Mouse (Mus musculus) myocyte (in vitro differentiated cells): ENCODE results near the gene Nbdy. TPM values are rescaled to one million over a fixed set of nuclear protein-coding genes. Genes with fewer than 3 reads are reported as not detected.

Source experiments
- H3K27me3 ChIP-seq: one replicate; pipeline ENCODE4 v1.6.1; 2011; ENCODE audit not compliant: control insufficient read depth, insufficient read depth, insufficient read length
- H3K36me3 ChIP-seq: one replicate; pipeline ENCODE4 v1.6.1; 2011; ENCODE audit not compliant: control insufficient read depth, insufficient read depth
- H3K4me2 ChIP-seq: one replicate; pipeline ENCODE4 v1.6.1; 2011; ENCODE audit warnings: low read depth, control low read depth
- H3K4me3 ChIP-seq: one replicate; pipeline ENCODE4 v1.5.1; 2011; ENCODE audit warnings: mild to moderate bottlenecking, control low read depth, moderate library complexity
- H3K79me2 ChIP-seq: one replicate; pipeline ENCODE4 v1.6.1; 2011; ENCODE audit not compliant: control insufficient read depth, insufficient read depth
- H3ac ChIP-seq: one replicate; pipeline ENCODE4 v1.6.1; 2011; ENCODE audit not compliant: control insufficient read depth, insufficient read length
- CEBPB ChIP-seq: IDR thresholded peaks from 2 replicates; pipeline ENCODE4 v1.6.1; 2011; ENCODE audit warnings: mild to moderate bottlenecking, moderate library complexity; ENCODE audit not compliant: poor library complexity, insufficient read depth, severe bottlenecking
- E2F4 ChIP-seq: IDR thresholded peaks from one replicate; pipeline ENCODE4 v1.6.1; 2011; ENCODE audit warnings: mild to moderate bottlenecking, control low read depth, moderate library complexity; ENCODE audit not compliant: insufficient read depth
- MAX ChIP-seq: IDR thresholded peaks from one replicate; pipeline ENCODE4 v1.6.1; 2011; ENCODE audit warnings: low read depth, mild to moderate bottlenecking, control low read depth
- MYOD1 ChIP-seq, 3 experiments: IDR thresholded peaks; one replicate each; pipeline ENCODE4 v1.6.1; 2011; ENCODE audit warnings: control low read depth in 2 of 3, low read depth in 2 of 3, mild to moderate bottlenecking in 2 of 3, moderate library complexity in 1 of 3; ENCODE audit not compliant: insufficient read length in 2 of 3, control insufficient read depth in 1 of 3
- MYOG ChIP-seq, 3 experiments: IDR thresholded peaks; one replicate each; pipeline ENCODE4 v1.6.1; 2011; ENCODE audit warnings: control low read depth in 2 of 3, low read depth in 2 of 3, mild to moderate bottlenecking in 2 of 3; ENCODE audit not compliant: insufficient read length in 2 of 3, control insufficient read depth in 1 of 3, insufficient read depth in 1 of 3
- POLR2A ChIP-seq: IDR thresholded peaks from one replicate; pipeline ENCODE4 v1.6.1; 2011; ENCODE audit warnings: low read depth, mild to moderate bottlenecking, control low read depth, moderate library complexity; ENCODE audit not compliant: insufficient read length
- POLR2AphosphoS2 ChIP-seq: IDR thresholded peaks from one replicate; pipeline ENCODE4 v1.6.1; 2011; ENCODE audit warnings: low read depth, control low read depth; ENCODE audit not compliant: insufficient read length
- REST ChIP-seq: IDR thresholded peaks from one replicate; pipeline ENCODE4 v1.6.1; 2011; ENCODE audit warnings: mild to moderate bottlenecking, control low read depth, moderate library complexity; ENCODE audit not compliant: insufficient read depth, insufficient read length
- SRF ChIP-seq: IDR thresholded peaks from one replicate; pipeline ENCODE4 v1.6.1; 2011; ENCODE audit warnings: low read depth; ENCODE audit not compliant: control insufficient read depth, insufficient read length
- TCF12 ChIP-seq: IDR thresholded peaks from one replicate; pipeline ENCODE4 v1.6.1; 2011; ENCODE audit warnings: mild to moderate bottlenecking, control low read depth; ENCODE audit not compliant: poor library complexity, insufficient read depth, severe bottlenecking
- TCF3 ChIP-seq: IDR thresholded peaks from one replicate; pipeline ENCODE4 v1.6.1; 2011; ENCODE audit warnings: low read depth, control low read depth; ENCODE audit not compliant: insufficient read length
- USF1 ChIP-seq: IDR thresholded peaks from one replicate; pipeline ENCODE4 v1.6.1; 2011; ENCODE audit warnings: low read depth, mild to moderate bottlenecking, control low read depth, moderate library complexity
- polyA plus RNA-seq: library from polyadenylated mRNA; unstranded; fragments of >200 nt; fragmentation: generic; extraction: Trizol; gene quantifications from one replicate; pipeline ENCODE4 v1.2.1, GENCODE M21; 2012; ENCODE audit warnings: missing spikeins

Nbdy gene
- polyA plus RNA-seq, 1 experiment, result 51.1 TPM

DNA sequence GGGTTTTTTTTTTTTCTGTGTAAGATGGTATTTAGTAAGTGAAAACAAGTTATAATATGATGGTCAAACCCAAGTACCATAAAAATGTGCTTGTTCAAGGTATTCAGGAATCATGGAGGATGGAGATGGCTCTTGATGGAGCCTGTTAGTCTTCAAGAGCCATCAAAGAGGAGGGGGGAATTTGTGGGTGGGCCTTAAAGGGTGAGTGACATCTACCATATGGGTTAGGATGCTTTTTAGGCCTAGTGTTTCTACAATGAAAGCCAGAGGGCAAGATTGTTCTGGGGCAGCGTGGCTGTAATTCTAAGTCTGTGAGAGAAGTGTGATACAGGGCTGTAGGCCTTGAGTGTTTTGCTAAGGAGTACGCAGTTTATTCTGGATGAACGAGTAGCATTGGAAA, 1.0 kb downstream of the Nbdy start:
- Histone ChIP-seq H3ac (no peak overlapping the region), H3K79me2 (peaks cover 20% of the 10 kb centered on the region), H3K27me3 (no peaks in the 10 kb centered on the region), H3K4me3 (peak overlapping the region; percentile 52), H3K4me2 (peak overlapping the region; percentile 68), H3K36me3 (peaks cover 7% of the 10 kb centered on the region)
- TF ChIP-seq TCF3 (no peak), TCF12 (no peak), MYOG (IDR thresholded peaks at IDR 0.05; ENCODE audit: control insufficient read depth in 1 of 3, insufficient read depth in 1 of 3, insufficient read length in 2 of 3, low read depth in 2 of 3) (no peak), MYOD1 (IDR thresholded peaks at IDR 0.05; ENCODE audit: control insufficient read depth in 1 of 3, insufficient read length in 2 of 3, low read depth in 2 of 3) (no peak), CEBPB (no peak), REST (no peak), USF1 (no peak), POLR2A (no peak), E2F4 (no peak), SRF (no peak), POLR2AphosphoS2 (no peak), MAX (no peak)

DNA sequence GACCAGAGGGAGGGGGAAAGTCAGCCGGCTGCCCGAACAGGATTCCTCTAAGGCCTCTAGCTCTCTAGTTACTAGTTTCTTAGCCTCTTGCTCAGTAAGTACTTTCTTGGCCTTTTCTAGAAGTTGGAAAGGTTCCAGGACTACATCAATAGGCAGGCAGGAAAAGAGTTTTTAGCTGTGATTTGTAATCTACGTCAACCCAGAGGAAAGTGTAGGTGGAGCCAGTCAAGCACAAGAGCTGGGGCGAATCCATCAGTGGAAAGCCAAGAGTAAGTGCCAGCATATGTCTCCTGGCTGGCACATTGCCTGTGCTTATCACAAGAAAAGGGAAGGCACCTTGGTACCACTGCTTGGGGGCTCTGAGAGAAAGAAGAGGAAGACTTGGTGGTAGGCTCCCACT, 12.3 kb downstream of the Nbdy start:
- no peaks in the 10 kb centered on the region for H3K27me3 ChIP-seq
- H3K36me3 ChIP-seq, result no peaks in the 10 kb centered on the region
- no peak overlapping the region for H3K4me3 ChIP-seq
- H3K79me2 ChIP-seq, result no peaks in the 10 kb centered on the region
- no peak overlapping the region for H3K4me2 ChIP-seq
- no peak for TF ChIP-seq MYOG (IDR thresholded peaks at IDR 0.05; ENCODE audit: control insufficient read depth in 1 of 3, insufficient read depth in 1 of 3, insufficient read length in 2 of 3, low read depth in 2 of 3)
- no peak for TF ChIP-seq TCF3
- no peak for TF ChIP-seq REST
- TF ChIP-seq CEBPB, result no peak
- no peak for TF ChIP-seq TCF12
- no peak for TF ChIP-seq SRF
- TF ChIP-seq MAX, result no peak
- TF ChIP-seq USF1, result no peak
- TF ChIP-seq POLR2A, result no peak
- H3ac ChIP-seq, result no peak overlapping the region

DNA sequence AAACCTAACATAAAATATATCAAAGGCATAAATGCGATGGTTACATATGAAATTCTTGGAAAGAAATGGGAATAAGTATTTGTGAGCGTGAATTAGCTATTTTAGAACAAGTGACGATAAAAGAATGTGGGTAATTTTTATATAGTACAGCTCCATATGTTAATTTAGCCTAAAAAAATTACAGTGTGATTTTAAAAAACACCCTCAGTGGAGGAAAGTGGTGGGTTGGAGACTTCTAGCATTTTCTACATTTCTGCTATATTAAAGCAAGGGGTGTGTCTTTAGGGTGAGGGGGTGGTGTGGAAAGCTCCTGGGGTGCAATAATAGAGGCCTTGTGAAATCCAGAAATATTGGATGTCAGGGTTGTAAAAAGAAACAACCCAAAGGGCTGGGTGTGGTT, 19.1 kb downstream of the Nbdy start:
- no peak overlapping the region for H3K4me2 ChIP-seq
- H3K36me3 ChIP-seq, result no peaks in the 10 kb centered on the region
- H3K79me2 ChIP-seq, result no peaks in the 10 kb centered on the region
- no peak for TF ChIP-seq USF1
- no peak for TF ChIP-seq MYOG (IDR thresholded peaks at IDR 0.05; ENCODE audit: control insufficient read depth in 1 of 3, insufficient read depth in 1 of 3, insufficient read length in 2 of 3, low read depth in 2 of 3)
- TF ChIP-seq MYOD1 (IDR thresholded peaks at IDR 0.05; ENCODE audit: control insufficient read depth in 1 of 3, insufficient read length in 2 of 3, low read depth in 2 of 3), result no peak
- TF ChIP-seq POLR2A, result no peak
- no peak for TF ChIP-seq CEBPB
- TF ChIP-seq REST, result no peak
- no peak overlapping the region for H3K4me3 ChIP-seq
- H3K27me3 ChIP-seq, result no peaks in the 10 kb centered on the region
- H3ac ChIP-seq, result no peak overlapping the region

DNA sequence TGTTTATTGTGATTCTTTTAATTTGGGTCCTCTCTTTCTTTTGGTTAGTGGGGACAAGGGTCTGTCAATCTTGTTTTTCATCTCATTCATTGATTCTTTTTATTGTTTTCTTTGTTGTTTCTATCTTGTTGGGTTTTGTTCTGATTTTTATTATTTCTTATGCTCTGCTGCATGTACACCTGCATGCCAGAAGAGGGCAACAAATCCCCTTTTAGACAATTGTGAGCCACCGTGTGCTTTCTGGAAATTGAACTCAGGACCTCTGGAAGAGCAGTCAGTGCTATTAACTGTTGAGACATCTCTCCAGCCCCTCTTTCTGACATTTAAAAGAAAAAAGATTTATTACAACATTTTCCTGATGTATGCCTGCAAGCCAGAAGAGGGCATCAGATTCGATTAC, 25.8 kb downstream of the Nbdy start:
- Histone ChIP-seq H3ac (no peak overlapping the region), H3K36me3 (no peaks in the 10 kb centered on the region), H3K79me2 (no peaks in the 10 kb centered on the region), H3K27me3 (no peaks in the 10 kb centered on the region), H3K4me2 (no peak overlapping the region), H3K4me3 (no peak overlapping the region)
- TF ChIP-seq E2F4 (no peak), REST (no peak), MYOG (IDR thresholded peaks at IDR 0.05; ENCODE audit: control insufficient read depth in 1 of 3, insufficient read depth in 1 of 3, insufficient read length in 2 of 3, low read depth in 2 of 3) (no peak), TCF3 (no peak), POLR2AphosphoS2 (no peak), CEBPB (no peak), USF1 (no peak), POLR2A (no peak), TCF12 (no peak), MYOD1 (IDR thresholded peaks at IDR 0.05; ENCODE audit: control insufficient read depth in 1 of 3, insufficient read length in 2 of 3, low read depth in 2 of 3) (no peak), SRF (no peak), MAX (no peak)

Other genes starting within 250 kb of the Nbdy start
- 19.9 TPM for gene Ubqln2, start 225.4 kb upstream of the Nbdy start, polyA plus RNA-seq
- not detected for gene Cypt3, start 165.0 kb upstream of the Nbdy start, polyA plus RNA-seq
- gene Kctd12b, start 27.2 kb upstream of the Nbdy start, polyA plus RNA-seq, result 0.05 TPM
- 0.25 TPM for gene Spin2c, start 108.6 kb downstream of the Nbdy start, polyA plus RNA-seq